ENCODE assay signal across 21 mouse cellular contexts in the genomic region with DNA sequence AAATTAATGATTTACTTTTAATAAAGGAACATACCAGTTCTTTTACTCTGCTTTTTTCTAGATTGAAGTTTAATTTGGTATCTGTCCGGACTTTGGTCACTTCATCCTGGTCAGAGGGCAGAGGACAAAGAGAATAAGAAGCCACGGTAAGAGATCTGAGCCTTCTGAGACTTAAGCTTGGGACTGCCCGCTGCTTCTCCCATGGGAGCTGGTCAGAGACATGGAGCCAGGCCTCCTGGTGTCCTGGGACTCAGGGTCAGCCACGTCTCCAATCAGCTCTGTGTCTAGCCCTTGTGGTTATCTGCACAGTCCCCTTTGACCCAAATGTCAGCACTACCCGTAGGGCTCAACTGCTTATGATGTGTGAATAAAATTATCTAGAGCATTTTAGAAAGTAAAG. TPM values are rescaled to one million over a fixed set of nuclear protein-coding genes. Genes with fewer than 3 reads are reported as not detected.
A peak's percentile ranks its signal among the peaks of the same experiment; 100 is the strongest.
DNase-seq lines count a peak whose midpoint lies in the region; ATAC-seq and TF ChIP-seq lines count a peak whose summit lies in the region.
"Had no signal": no experiment of that assay in that cellular context is flagged by ENCODE, and none has a peak within 500 bp of the region (broad histone marks: within the 10 kb centered on the region; RNA-seq: fewer than 3 reads in every experiment).

No protein-coding gene starts in this region.

- peak; percentile 48 for DNase-seq in adrenal gland, postnatal 10 days
- no peak for DNase-seq in adrenal gland, postnatal 4 days (ENCODE audit: low spot score in 2 of 2)
- DNase-seq in spleen, adult 2 months (ENCODE audit: low read depth in 1 of 2, low spot score in 2 of 2): no peak
- no peak for DNase-seq in spleen, postnatal 10 days (ENCODE audit: low spot score in 2 of 2)
- peak; percentile 24 for DNase-seq in kidney, postnatal 0 days (ENCODE audit: low spot score)
- no peak for DNase-seq in cerebellum, adult 2 months
- DNase-seq: cerebellum, adult 9-10 months; gastrocnemius, adult 2 months; layer of hippocampus, postnatal 36 days; liver, embryonic 13.5 days; lung, embryonic 14.5 days; lung, postnatal 36 days; spleen, adult 18-20 months; thymus, postnatal 14 days had no signal

- no peak for TF ChIP-seq POLR2A in spleen, adult 2 months (IDR thresholded peaks at IDR 0.05; ENCODE audit: low read depth, low read length)
- no peak for TF ChIP-seq POLR2A in small intestine, adult 2 months (IDR thresholded peaks at IDR 0.05; ENCODE audit: low read depth, low read length)
- TF ChIP-seq POLR2A in cerebellum, adult 2 months (IDR thresholded peaks at IDR 0.05; ENCODE audit: borderline replicate concordance, insufficient read depth, low read length): no peak

- no peaks in the 10 kb centered on the region for H3K9me3 ChIP-seq in kidney, postnatal 0 days (replicated peaks; ENCODE audit: low read length)
- H3K9me3 ChIP-seq: limb, embryonic 12.5 days; liver, embryonic 13.5 days; midbrain, embryonic 12.5 days had no signal

- H3K4me2 ChIP-seq in kidney, postnatal 0 days (ENCODE audit: low read length): no peak overlapping the region
- H3K4me2 ChIP-seq: limb, embryonic 12.5 days; liver, embryonic 13.5 days; lung, embryonic 14.5 days; midbrain, embryonic 12.5 days had no signal

- H3K4me3 ChIP-seq in spleen, adult 2 months (ENCODE audit: extremely low read depth, insufficient read depth, insufficient read length): no peak overlapping the region
- H3K4me3 ChIP-seq in kidney, postnatal 0 days (replicated peaks; ENCODE audit: low read depth, low read length): no peak overlapping the region
- no peak overlapping the region for H3K4me3 ChIP-seq in small intestine, adult 2 months (ENCODE audit: low read depth, low read length)
- no peak overlapping the region for H3K4me3 ChIP-seq in cerebellum, adult 2 months (replicated peaks; ENCODE audit: insufficient read depth, low read depth, low read length)
- H3K4me3 ChIP-seq: gastrocnemius, adult 2 months; limb, embryonic 12.5 days; liver, embryonic 13.5 days; midbrain, embryonic 12.5 days had no signal

- H3K27ac ChIP-seq in spleen, adult 2 months (ENCODE audit: insufficient read depth, low read length): peak overlapping the region; percentile 70; the same call in 1 of the 2 replicates
- peak overlapping the region; percentile 68; the same call in 1 of the 2 replicates for H3K27ac ChIP-seq in kidney, postnatal 0 days
- peak overlapping the region; percentile 86 for H3K27ac ChIP-seq in small intestine, adult 2 months (ENCODE audit: insufficient read depth, low read depth, low read length)
- H3K27ac ChIP-seq in cerebellum, adult 2 months (ENCODE audit: insufficient read depth, low read length): no peak overlapping the region
- H3K27ac ChIP-seq: hindbrain, postnatal 0 days; limb, embryonic 12.5 days; liver, embryonic 13.5 days; midbrain, embryonic 12.5 days had no signal

- peaks cover 20% of the 10 kb centered on the region for H3K36me3 ChIP-seq in spleen, adult 2 months (ENCODE audit: control insufficient read depth, insufficient read depth, low read length)
- H3K36me3 ChIP-seq in kidney, postnatal 0 days (ENCODE audit: insufficient read depth, low read length): peaks cover 41% of the 10 kb centered on the region
- H3K36me3 ChIP-seq in small intestine, adult 2 months (ENCODE audit: control insufficient read depth, insufficient read depth, low read length): peaks cover 57% of the 10 kb centered on the region

- H3K4me1 ChIP-seq in spleen, adult 2 months (ENCODE audit: control insufficient read depth, insufficient read depth, insufficient read length): peaks cover 10% of the 10 kb centered on the region; the same call in 1 of the 2 replicates
- H3K4me1 ChIP-seq in kidney, postnatal 0 days (replicated peaks; ENCODE audit: insufficient read depth, low read length): no peaks in the 10 kb centered on the region
- peaks cover 9% of the 10 kb centered on the region for H3K4me1 ChIP-seq in small intestine, adult 2 months (ENCODE audit: control insufficient read depth, insufficient read depth, insufficient read length, low read length)
- no peaks in the 10 kb centered on the region for H3K4me1 ChIP-seq in cerebellum, adult 2 months (ENCODE audit: control insufficient read depth, insufficient read depth, low read length)
- H3K4me1 ChIP-seq: limb, embryonic 12.5 days; liver, embryonic 13.5 days; midbrain, embryonic 12.5 days had no signal

- WGBS in spleen, adult 2 months: 87% methylated on average over 5 of the region's 5 CpGs
- WGBS in kidney, postnatal 0 days: 57% methylated on average over 5 of the region's 5 CpGs
- 53% methylated on average over 5 of the region's 5 CpGs for WGBS in small intestine, adult 2 months
- 71% methylated on average over 5 of the region's 5 CpGs for WGBS in cerebellum, adult 2 months

- H3K27me3 ChIP-seq in spleen, adult 2 months (ENCODE audit: control insufficient read depth, insufficient read depth, low read length): no peaks in the 10 kb centered on the region
- no peaks in the 10 kb centered on the region for H3K27me3 ChIP-seq in kidney, postnatal 0 days (ENCODE audit: insufficient read depth, low read length)
- no peaks in the 10 kb centered on the region for H3K27me3 ChIP-seq in small intestine, adult 2 months (ENCODE audit: control insufficient read depth, insufficient read depth, low read length)
- no peaks in the 10 kb centered on the region for H3K27me3 ChIP-seq in cerebellum, adult 2 months (ENCODE audit: control insufficient read depth, insufficient read depth, low read length)
- H3K27me3 ChIP-seq: limb, embryonic 12.5 days; liver, embryonic 13.5 days; midbrain, embryonic 12.5 days had no signal

- H3K9ac ChIP-seq in kidney, postnatal 0 days (ENCODE audit: low read depth, low read length): no peak overlapping the region
- H3K9ac ChIP-seq: limb, embryonic 12.5 days; liver, embryonic 13.5 days; lung, embryonic 14.5 days; midbrain, embryonic 12.5 days had no signal

- ATAC-seq in kidney, postnatal 0 days (replicated peaks; ENCODE audit: low FRiP score, low read depth): peak; percentile 68
- no peak for ATAC-seq in megakaryocyte, adult 5-6 weeks (ENCODE audit: poor library complexity, severe bottlenecking)
- ATAC-seq: forebrain, embryonic 14.5 days; hindbrain, postnatal 0 days; intestine, postnatal 0 days had no signal

- TF ChIP-seq CTCF in spleen, adult 2 months (IDR thresholded peaks at IDR 0.05; ENCODE audit: extremely low read depth, insufficient read depth, insufficient read length, insufficient replicate concordance): no peak
- TF ChIP-seq CTCF in kidney, postnatal 0 days (IDR thresholded peaks at IDR 0.05; ENCODE audit: low read depth): no peak
- no peak for TF ChIP-seq CTCF in small intestine, adult 2 months (IDR thresholded peaks at IDR 0.05; ENCODE audit: extremely low read depth, insufficient read length, insufficient replicate concordance, low read depth, low read length)
- no peak for TF ChIP-seq CTCF in cerebellum, adult 2 months (IDR thresholded peaks at IDR 0.05; ENCODE audit: borderline replicate concordance, insufficient read depth, low read depth, low read length)

RNA-seq across cellular contexts. Expression of gene Mcur1, which starts 11.4 kb away (rescaled TPM):
- total RNA-seq in adrenal gland, postnatal 10 days (2021): 10 to 100 TPM; 66.3 to 83.1 TPM
- 10 to 100 TPM; 36.5 to 38.1 TPM for total RNA-seq in adrenal gland, postnatal 4 days (2021)
- polyA plus RNA-seq in spleen, adult 2 months (2012; rRNA removed): 10.0 and 16.6 TPM in 2 replicates
- polyA plus RNA-seq in kidney, postnatal 0 days (2015; fragmentation: Nextera tagmentation; extraction: Ambion mirVana): 37.0 and 37.3 TPM in 2 replicates
- 20.2 and 42.0 TPM in 2 replicates for polyA plus RNA-seq in small intestine, adult 2 months (2012; rRNA removed)
- 17.7 and 19.3 TPM in 2 replicates for polyA plus RNA-seq in cerebellum, adult 2 months (2012; rRNA removed)
- total RNA-seq in megakaryocyte, adult 5-6 weeks (2015): 28.5 and 35.3 TPM in 2 replicates
- 21.3 and 25.6 TPM in 2 replicates for total RNA-seq in megakaryocyte, adult 5-6 weeks (2017)

Comparison
In these comparisons a context has a peak if more than half of its experiments do, and no peak if none do; other contexts are left out.
1. DNase-seq: peak in adrenal gland, postnatal 10 days (single experiment) and kidney, postnatal 0 days (single experiment); none in adrenal gland, postnatal 4 days (0 of 2), spleen, adult 2 months (0 of 2), spleen, postnatal 10 days (0 of 2) and cerebellum, adult 2 months (0 of 2).